Mouse (Mus musculus): ENCODE measurements around the gene Mapk10. TPM values are rescaled to one million over a fixed set of nuclear protein-coding genes. Genes with fewer than 3 reads are reported as not detected.

The Mapk10 gene
- total and polyA plus RNA-seq, 3 experiments: 0.10 to 0.95 (median 0.47) TPM

GRCm38 (mm10) chr5:103208021-103208511, 3.1 kb downstream of the Mapk10 start:
- no peaks in the 10 kb centered on the region for H3K27me3 ChIP-seq (replicated peaks)
- no peak overlapping the region for H3K9ac ChIP-seq (ENCODE audit: insufficient read depth, low read depth)
- no peak overlapping the region for H3K4me3 ChIP-seq (replicated peaks in 1 of 3; ENCODE audit: low read depth in 2 of 3, low read length in 2 of 3, poor library complexity in 1 of 3)
- no peak for DNase-seq (ENCODE audit: extremely low read depth)
- peaks cover 14 to 20% of the 10 kb centered on the region in 2 experiments for H3K4me1 ChIP-seq (ENCODE audit: control insufficient read depth in 1 of 2, insufficient read depth in 2 of 2)
- no peaks in the 10 kb centered on the region for H3K9me3 ChIP-seq (replicated peaks; ENCODE audit: low read length)
- in situ Hi-C loops (cut with MboI; ENCODE audit: low pct_ligation_motif_present, low pct_unique_long_range_greater_than_20kb, low sequenced_read_pairs) (loop anchor here (10.0 kb wide), 1 partner anchor 117 kb away; no protein-coding TSS in a partner anchor), dilution Hi-C loops (cut with MboI; ENCODE audit: extremely low pct_ligation_motif_present, extremely low pct_unique_long_range_greater_than_20kb, low sequenced_read_pairs) (no loop called here)
- no peaks in the 10 kb centered on the region for H3K79me2 ChIP-seq (replicated peaks; ENCODE audit: control insufficient read depth, extremely low read depth, insufficient read depth, poor library complexity, severe bottlenecking)
- no peak overlapping the region for H3K27ac ChIP-seq (ENCODE audit: insufficient read depth, low read depth)
- no peaks in the 10 kb centered on the region for H3K36me3 ChIP-seq (replicated peaks in 1 of 2; ENCODE audit: control insufficient read depth in 1 of 2, insufficient read depth in 1 of 2, low read length in 1 of 2)
- TF ChIP-seq HCFC1 (IDR thresholded peaks at IDR 0.05; ENCODE audit: low read depth, low read length) (no peak), RAD21 (IDR thresholded peaks at IDR 0.05; ENCODE audit: low read depth, low read length) (no peak), PAX5 (IDR thresholded peaks at IDR 0.05; ENCODE audit: low read length) (no peak), NELFE (IDR thresholded peaks at IDR 0.05; ENCODE audit: low read depth, low read length) (no peak), CHD2 (IDR thresholded peaks at IDR 0.05; ENCODE audit: low read length) (no peak)
- no peak overlapping the region for H3K4me2 ChIP-seq (ENCODE audit: insufficient read depth, low read depth, poor library complexity, severe bottlenecking)

GRCm38 (mm10) chr5:103197796-103198325, 13.3 kb downstream of the Mapk10 start:
- Histone ChIP-seq H3K79me2 (replicated peaks; ENCODE audit: control insufficient read depth, extremely low read depth, insufficient read depth, poor library complexity, severe bottlenecking) (no peaks in the 10 kb centered on the region), H3K4me3 (replicated peaks in 1 of 3; ENCODE audit: low read depth in 2 of 3, low read length in 2 of 3, poor library complexity in 1 of 3) (no peak overlapping the region), H3K4me1 (ENCODE audit: control insufficient read depth in 1 of 2, insufficient read depth in 2 of 2) (peaks cover 0 to 25% of the 10 kb centered on the region in 2 experiments; a peak in 3 of 4 replicates), H3K9me3 (replicated peaks; ENCODE audit: low read length) (no peaks in the 10 kb centered on the region), H3K27ac (ENCODE audit: insufficient read depth, low read depth) (no peak overlapping the region), H3K27me3 (replicated peaks) (no peaks in the 10 kb centered on the region), H3K36me3 (replicated peaks in 1 of 2; ENCODE audit: control insufficient read depth in 1 of 2, insufficient read depth in 1 of 2, low read length in 1 of 2) (no peaks in the 10 kb centered on the region), H3K4me2 (ENCODE audit: insufficient read depth, low read depth, poor library complexity, severe bottlenecking) (no peak overlapping the region), H3K9ac (ENCODE audit: insufficient read depth, low read depth) (no peak overlapping the region)
- DNase-seq (ENCODE audit: extremely low read depth): no peak
- in situ Hi-C loops (cut with MboI; ENCODE audit: low pct_ligation_motif_present, low pct_unique_long_range_greater_than_20kb, low sequenced_read_pairs): no loop called here
- dilution Hi-C loops (cut with MboI; ENCODE audit: extremely low pct_ligation_motif_present, extremely low pct_unique_long_range_greater_than_20kb, low sequenced_read_pairs): no loop called here
- TF ChIP-seq POLR2AphosphoS2 (IDR thresholded peaks at IDR 0.05; ENCODE audit: low read depth, low read length) (no peak), TBP (conservative IDR thresholded peaks at IDR 0.05; ENCODE audit: low read depth, low read length) (no peak), E2F4 (IDR thresholded peaks at IDR 0.05; ENCODE audit: insufficient replicate concordance, low read depth, low read length) (no peak)

GRCm38 (mm10) chr5:103194549-103194948, 16.6 kb downstream of the Mapk10 start:
- in situ Hi-C loops (cut with MboI; ENCODE audit: low pct_ligation_motif_present, low pct_unique_long_range_greater_than_20kb, low sequenced_read_pairs) (no loop called here), dilution Hi-C loops (cut with MboI; ENCODE audit: extremely low pct_ligation_motif_present, extremely low pct_unique_long_range_greater_than_20kb, low sequenced_read_pairs) (no loop called here)

More at GRCm38 (mm10) chr5:103194549-103194948, 16.6 kb downstream of the Mapk10 start:
- no peak for DNase-seq (ENCODE audit: extremely low read depth)
- no peak overlapping the region for H3K9ac ChIP-seq (ENCODE audit: insufficient read depth, low read depth)
- no peak overlapping the region for H3K4me2 ChIP-seq (ENCODE audit: insufficient read depth, low read depth, poor library complexity, severe bottlenecking)
- H3K4me3 ChIP-seq (replicated peaks in 1 of 3; ENCODE audit: low read depth in 2 of 3, low read length in 2 of 3, poor library complexity in 1 of 3): no peak overlapping the region
- TF ChIP-seq HCFC1 (IDR thresholded peaks at IDR 0.05; ENCODE audit: low read depth, low read length) (no peak), SIN3A (IDR thresholded peaks at IDR 0.05; ENCODE audit: low read length) (no peak), ETS1 (conservative IDR thresholded peaks at IDR 0.05; ENCODE audit: low read depth, low read length) (no peak), KAT2A (IDR thresholded peaks at IDR 0.05; ENCODE audit: insufficient replicate concordance, low read length) (no peak), MEF2A (IDR thresholded peaks at IDR 0.05; ENCODE audit: borderline replicate concordance, low read depth, low read length) (no peak), E2F4 (IDR thresholded peaks at IDR 0.05; ENCODE audit: insufficient replicate concordance, low read depth, low read length) (no peak), RAD21 (IDR thresholded peaks at IDR 0.05; ENCODE audit: low read depth, low read length) (no peak), CHD2 (IDR thresholded peaks at IDR 0.05; ENCODE audit: low read length) (no peak), GABPA (IDR thresholded peaks at IDR 0.05; ENCODE audit: insufficient replicate concordance, low read depth, low read length) (no peak), ZKSCAN1 (IDR thresholded peaks at IDR 0.05; ENCODE audit: borderline replicate concordance, low read depth, low read length) (no peak), TCF12 (IDR thresholded peaks at IDR 0.05; ENCODE audit: low read depth, low read length) (no peak), MXI1 (IDR thresholded peaks at IDR 0.05; ENCODE audit: low read depth, low read length) (no peak), JUN (IDR thresholded peaks at IDR 0.05; ENCODE audit: insufficient read depth, low read depth, low read length) (no peak), MAX (IDR thresholded peaks at IDR 0.05; ENCODE audit: low read length) (no peak)
- H3K79me2 ChIP-seq (replicated peaks; ENCODE audit: control insufficient read depth, extremely low read depth, insufficient read depth, poor library complexity, severe bottlenecking): no peaks in the 10 kb centered on the region
- H3K9me3 ChIP-seq (replicated peaks; ENCODE audit: low read length): no peaks in the 10 kb centered on the region
- no peaks in the 10 kb centered on the region for H3K27me3 ChIP-seq (replicated peaks)
- no peak overlapping the region for H3K27ac ChIP-seq (ENCODE audit: insufficient read depth, low read depth)
- no peaks in the 10 kb centered on the region for H3K36me3 ChIP-seq (replicated peaks in 1 of 2; ENCODE audit: control insufficient read depth in 1 of 2, insufficient read depth in 1 of 2, low read length in 1 of 2)
- peaks cover 0 to 18% of the 10 kb centered on the region in 2 experiments for H3K4me1 ChIP-seq (ENCODE audit: control insufficient read depth in 1 of 2, insufficient read depth in 2 of 2)
